Mouse (Mus musculus) hindbrain, embryonic 16.5 days (tissue): Measurements from ENCODE around the gene Calhm4. TPM values are rescaled to one million over a fixed set of nuclear protein-coding genes. Genes with fewer than 3 reads are reported as not detected.

Experiments
- ATAC-seq: fragments of 200-750 bp; cut with Nextera tagmentation; 2 replicates; pipeline ENCODE4 v1.8.0; 2017; ENCODE audit warnings: moderate TSS enrichment, moderate library complexity
- H3K27ac ChIP-seq: fragments of 300-500 bp; sonication (generic); 2 replicates; pipeline ENCODE4 v1.5.1; 2014; ENCODE audit warnings: low read depth, mild to moderate bottlenecking, control low read depth, low read length, moderate library complexity
- H3K27me3 ChIP-seq: fragments of 300-500 bp; sonication (generic); replicated peaks from 2 replicates; pipeline ENCODE4 v1.6.1; 2014; ENCODE audit warnings: low read length; ENCODE audit not compliant: control insufficient read depth, insufficient read depth
- H3K36me3 ChIP-seq: fragments of 300-500 bp; sonication (generic); 2 replicates; pipeline ENCODE4 v1.6.1; 2014; ENCODE audit warnings: mild to moderate bottlenecking, low read length, moderate library complexity, mixed read lengths; ENCODE audit not compliant: control insufficient read depth, insufficient read depth
- H3K4me1 ChIP-seq: fragments of 300-500 bp; sonication (generic); 2 replicates; pipeline ENCODE4 v1.6.1; 2014; ENCODE audit warnings: low read depth, low read length; ENCODE audit not compliant: control insufficient read depth, insufficient read depth
- H3K4me2 ChIP-seq: fragments of 300-500 bp; sonication (generic); 2 replicates; pipeline ENCODE4 v1.6.1; 2014; ENCODE audit warnings: mild to moderate bottlenecking, low read length, control low read depth, moderate library complexity
- H3K4me3 ChIP-seq: fragments of 300-500 bp; sonication (generic); 2 replicates; pipeline ENCODE4 v1.5.1; 2014; ENCODE audit warnings: mild to moderate bottlenecking, low read length, control low read depth, moderate library complexity
- H3K9ac ChIP-seq: fragments of 300-500 bp; sonication (generic); 2 replicates; pipeline ENCODE4 v1.6.1; 2014; ENCODE audit warnings: low read depth, mild to moderate bottlenecking, control low read depth, low read length, moderate library complexity
- H3K9me3 ChIP-seq: fragments of 300-500 bp; sonication (generic); 2 replicates; pipeline ENCODE4 v1.6.1; 2014; ENCODE audit warnings: mild to moderate bottlenecking, low read length, moderate library complexity; ENCODE audit not compliant: control insufficient read depth
- WGBS: fragments of 180-500 bp; shearing (Covaris S2); extraction: QIAGEN DNeasy Blood & Tissue Kit; methylation state at CpG from one replicate; pipeline ENCODE4 v1.1.7; 2014; 5-methylcytosine and 5-hydroxymethylcytosine counted together
- polyA plus RNA-seq: library from polyadenylated mRNA; unstranded; fragments of >200 nt; fragmentation: Nextera tagmentation; extraction: Ambion mirVana; gene quantifications from 2 replicates; pipeline ENCODE4 v1.2.1, GENCODE M21; 2015

The Calhm4 gene
- polyA plus RNA-seq: not detected in 2 replicates

GRCm38 (mm10) chr10:34044210-34044609 is at the start of gene Calhm4:
Gene Calhm4, minus strand, starts transcription at chr10:34044310.
- no peaks in the 10 kb centered on the region for H3K4me1 ChIP-seq
- no peak within 1 kb of the TSS for H3K27ac ChIP-seq
- H3K9ac ChIP-seq: no peak within 1 kb of the TSS
- H3K36me3 ChIP-seq: no peaks in the 10 kb centered on the region
- H3K4me2 ChIP-seq: no peak within 1 kb of the TSS
- no peak within 1 kb of the TSS for H3K4me3 ChIP-seq
- no peaks in the 10 kb centered on the region for H3K27me3 ChIP-seq
- WGBS: 86% methylated on average over 5 of the region's 5 CpGs
- ATAC-seq: no peak
- no peaks in the 10 kb centered on the region for H3K9me3 ChIP-seq

GRCm38 (mm10) chr10:34091888-34092287 is 47.8 kb upstream of the Calhm4 start:
- no peaks in the 10 kb centered on the region for H3K4me1 ChIP-seq
- H3K27ac ChIP-seq: no peak overlapping the region
- H3K9ac ChIP-seq: no peak overlapping the region
- H3K4me2 ChIP-seq: no peak overlapping the region
- H3K9me3 ChIP-seq: no peaks in the 10 kb centered on the region
- no peaks in the 10 kb centered on the region for H3K36me3 ChIP-seq
- H3K27me3 ChIP-seq: no peaks in the 10 kb centered on the region
- 60% methylated on average over 5 of the region's 5 CpGs for WGBS
- no peak for ATAC-seq
- H3K4me3 ChIP-seq: no peak overlapping the region

- WGBS: 76% methylated on average over 1 of the region's 1 CpGs
- no peaks in the 10 kb centered on the region for H3K36me3 ChIP-seq
These were observed 46.4 kb upstream of the Calhm4 start for GRCm38 (mm10) chr10:34090481-34090880.

GRCm38 (mm10) chr10:34089517-34089916 is 45.4 kb upstream of the Calhm4 start:
- Histone ChIP-seq H3K4me2 (no peak overlapping the region), H3K4me1 (no peaks in the 10 kb centered on the region), H3K9ac (no peak overlapping the region), H3K4me3 (no peak overlapping the region), H3K27ac (no peak overlapping the region), H3K36me3 (no peaks in the 10 kb centered on the region), H3K9me3 (no peaks in the 10 kb centered on the region), H3K27me3 (no peaks in the 10 kb centered on the region)
- 85% methylated on average over 3 of the region's 3 CpGs for WGBS
- ATAC-seq: no peak

More at GRCm38 (mm10) chr10:34090481-34090880, 46.4 kb upstream of the Calhm4 start:
- Histone ChIP-seq H3K4me3 (no peak overlapping the region), H3K9ac (no peak overlapping the region), H3K9me3 (no peaks in the 10 kb centered on the region), H3K4me1 (no peaks in the 10 kb centered on the region), H3K27me3 (no peaks in the 10 kb centered on the region), H3K4me2 (no peak overlapping the region), H3K27ac (no peak overlapping the region)
- ATAC-seq: no peak

- Histone ChIP-seq H3K4me1 (no peaks in the 10 kb centered on the region), H3K9ac (no peak overlapping the region), H3K27me3 (no peaks in the 10 kb centered on the region), H3K9me3 (no peaks in the 10 kb centered on the region), H3K4me2 (no peak overlapping the region), H3K4me3 (no peak overlapping the region), H3K36me3 (no peaks in the 10 kb centered on the region), H3K27ac (no peak overlapping the region)
- no peak for ATAC-seq
- WGBS: 91% methylated on average over 2 of the region's 2 CpGs
These were observed 44.4 kb upstream of the Calhm4 start for GRCm38 (mm10) chr10:34088515-34088914.

- Histone ChIP-seq H3K27ac (no peak overlapping the region), H3K4me1 (no peaks in the 10 kb centered on the region), H3K9ac (no peak overlapping the region), H3K36me3 (no peaks in the 10 kb centered on the region), H3K4me2 (no peak overlapping the region), H3K9me3 (no peaks in the 10 kb centered on the region), H3K27me3 (no peaks in the 10 kb centered on the region), H3K4me3 (no peak overlapping the region)
- WGBS: 97% methylated on average over 1 of the region's 1 CpGs
- ATAC-seq: no peak
These were observed 42.4 kb upstream of the Calhm4 start for GRCm38 (mm10) chr10:34086514-34086913.

GRCm38 (mm10) chr10:34074522-34075200 is 30.6 kb upstream of the Calhm4 start:
- WGBS: 82% methylated on average over 5 of the region's 5 CpGs

GRCm38 (mm10) chr10:34071650-34072049 is 27.5 kb upstream of the Calhm4 start:
- ATAC-seq: no peak
- H3K27me3 ChIP-seq: no peaks in the 10 kb centered on the region
- no peak overlapping the region for H3K9ac ChIP-seq
- no peak overlapping the region for H3K4me2 ChIP-seq
- H3K4me1 ChIP-seq: no peaks in the 10 kb centered on the region
- WGBS: 72% methylated on average over 2 of the region's 2 CpGs
- no peak overlapping the region for H3K27ac ChIP-seq
- H3K9me3 ChIP-seq: no peaks in the 10 kb centered on the region
- H3K4me3 ChIP-seq: no peak overlapping the region
- no peaks in the 10 kb centered on the region for H3K36me3 ChIP-seq

More at GRCm38 (mm10) chr10:34074522-34075200, 30.6 kb upstream of the Calhm4 start:
- no peak overlapping the region for H3K27ac ChIP-seq
- H3K9me3 ChIP-seq: no peaks in the 10 kb centered on the region
- ATAC-seq: no peak
- no peak overlapping the region for H3K4me3 ChIP-seq
- no peak overlapping the region for H3K9ac ChIP-seq
- H3K27me3 ChIP-seq: no peaks in the 10 kb centered on the region
- no peak overlapping the region for H3K4me2 ChIP-seq
- no peaks in the 10 kb centered on the region for H3K36me3 ChIP-seq
- no peaks in the 10 kb centered on the region for H3K4me1 ChIP-seq

- H3K27me3 ChIP-seq: no peaks in the 10 kb centered on the region
- no peaks in the 10 kb centered on the region for H3K4me1 ChIP-seq
- no peak overlapping the region for H3K4me3 ChIP-seq
- H3K9me3 ChIP-seq: no peaks in the 10 kb centered on the region
- 58% methylated on average over 5 of the region's 5 CpGs for WGBS
- no peak overlapping the region for H3K9ac ChIP-seq
- no peaks in the 10 kb centered on the region for H3K36me3 ChIP-seq
- H3K4me2 ChIP-seq: no peak overlapping the region
- ATAC-seq: no peak
- H3K27ac ChIP-seq: no peak overlapping the region
These were observed 26.9 kb upstream of the Calhm4 start for GRCm38 (mm10) chr10:34070999-34071492.
